Mouse (Mus musculus) adrenal gland, postnatal 4 days (tissue): ENCODE data around the gene Ttll1. TPM values are rescaled to one million over a fixed set of nuclear protein-coding genes. Genes with fewer than 3 reads are reported as not detected.

Experiments
- DNase-seq, 2 experiments: peaks; one replicate each; pipeline ENCODE4 v3.0.0; 2021 to 2022; ENCODE audit warnings: low spot score in 2 of 2, mixed read lengths in 2 of 2
- long read RNA-seq, 2 experiments: library from polyadenylated mRNA; stranded (forward); transcript quantifications; one replicate each; pipeline ENCODE4 v2.0.0; 2021
- total RNA-seq, 2 experiments: library from RNA; stranded (reverse); gene quantifications; 2 replicates each; pipeline ENCODE4 v1.2.3; 2021

Gene Ttll1
- total RNA-seq, result 10 to 100 TPM in 1 of 2 experiments, 1 to 10 TPM in 1; 9.8 to 11.3 TPM
- long read RNA-seq, experiment 1, transcript Ttll1-201 (12 exons, 2,060 nt), result major isoform, 10 of 10 reads
- long read RNA-seq, experiment 1, partial matches to known transcripts, result 0 of 10 reads
- long read RNA-seq, experiment 1, other reads (novel, unspliced or antisense), result 0 of 10 reads
- long read RNA-seq, experiment 2, transcript Ttll1-201 (12 exons, 2,060 nt), result major isoform, 28 of 32 reads
- long read RNA-seq, experiment 2, partial matches to known transcripts, result 2 of 32 reads
- long read RNA-seq, experiment 2, other reads (novel, unspliced or antisense), result 2 of 32 reads

DNA sequence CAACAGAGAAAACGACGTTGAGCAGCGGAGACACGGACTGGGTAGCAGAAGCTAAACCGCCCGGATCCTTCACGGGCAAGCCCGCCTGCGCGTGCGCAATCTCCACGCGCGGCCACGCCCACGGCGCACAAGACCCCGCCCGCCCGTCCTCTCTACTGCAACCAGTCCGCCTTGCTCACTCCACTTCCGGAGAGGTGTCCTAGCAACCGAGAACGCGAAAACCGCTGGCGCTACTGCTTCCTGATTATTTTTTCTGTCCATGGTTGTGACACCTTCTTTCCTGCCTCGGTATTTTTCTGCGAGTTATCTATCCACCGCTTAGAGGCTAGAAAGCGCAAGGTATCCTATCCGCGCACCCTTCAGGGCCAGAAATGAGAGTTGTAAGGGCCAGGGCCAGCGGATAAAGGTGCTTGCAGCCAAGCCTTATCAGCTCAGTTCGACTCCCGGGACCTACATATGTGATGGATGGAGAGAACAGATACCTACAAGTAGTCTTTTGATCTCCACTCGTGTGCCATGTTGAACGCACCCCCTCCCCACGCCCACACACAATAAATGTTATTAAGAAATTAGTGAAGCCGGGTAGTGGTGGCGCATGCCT, at the start of gene Ttll1:
Gene Ttll1, minus strand, starts transcription at position 89 of the 601 bp plus-strand sequence.
- DNase-seq, result peak; percentile 89 to 91

DNA sequence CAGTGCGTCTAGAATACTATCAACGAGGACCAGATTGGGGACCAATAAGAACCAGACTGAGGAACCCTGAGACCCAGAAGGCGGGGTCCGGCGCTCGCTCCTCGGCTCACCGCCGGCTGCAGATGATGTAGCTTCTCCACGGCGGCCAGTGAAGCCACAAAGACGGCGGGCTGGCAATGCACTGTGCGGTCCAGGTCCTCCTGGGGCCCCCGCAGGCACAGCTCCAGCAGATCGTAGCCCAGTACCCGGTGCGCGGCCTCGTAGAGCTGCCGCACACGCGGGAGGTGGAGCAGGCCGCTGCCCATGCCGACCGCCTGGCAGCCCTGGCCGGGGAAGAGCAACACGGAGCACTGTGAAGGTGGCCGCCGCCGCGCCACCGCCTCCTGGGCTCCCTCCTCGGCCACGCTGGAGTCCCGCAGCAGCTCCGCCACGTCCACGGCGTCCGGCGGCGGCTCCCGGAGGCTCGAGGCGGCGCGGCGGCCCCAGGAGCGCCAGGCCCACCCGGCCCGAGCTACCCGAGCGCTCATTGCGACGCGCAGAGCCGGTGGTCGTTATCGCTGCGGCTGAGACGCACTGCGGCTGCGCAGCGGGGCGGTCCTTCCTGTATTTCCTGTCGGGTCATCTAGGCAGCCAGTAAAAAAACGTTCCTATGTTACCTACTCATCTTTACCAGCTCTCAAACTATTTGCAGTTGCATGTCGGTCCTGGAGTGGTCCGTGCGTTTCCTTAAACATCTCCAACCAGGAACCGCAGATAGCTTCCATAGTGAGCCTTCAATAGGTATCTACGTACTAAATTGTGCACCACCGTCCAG, 44.7 kb upstream of the Ttll1 start:
- DNase-seq, result peak; percentile 62 to 73

DNA sequence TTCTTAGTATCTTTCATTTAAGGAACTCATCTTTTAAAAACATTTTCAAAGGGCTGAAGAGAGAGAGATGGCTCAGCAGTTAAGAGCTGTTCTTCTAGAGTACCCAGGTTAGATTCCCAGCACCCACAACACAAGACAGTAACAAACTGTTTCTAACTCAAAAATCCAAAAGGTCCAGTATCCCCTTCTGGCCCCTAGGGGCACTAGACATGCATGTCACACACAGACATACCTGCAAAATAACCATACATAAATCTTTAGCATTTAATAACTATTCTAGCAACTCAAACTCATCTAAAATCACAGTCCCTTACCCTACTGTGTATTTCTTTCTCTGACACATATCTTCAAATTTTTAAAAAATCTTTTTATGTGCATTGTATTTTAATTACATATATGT, 43.1 kb upstream of the Ttll1 start:
- DNase-seq, result no peak

DNA sequence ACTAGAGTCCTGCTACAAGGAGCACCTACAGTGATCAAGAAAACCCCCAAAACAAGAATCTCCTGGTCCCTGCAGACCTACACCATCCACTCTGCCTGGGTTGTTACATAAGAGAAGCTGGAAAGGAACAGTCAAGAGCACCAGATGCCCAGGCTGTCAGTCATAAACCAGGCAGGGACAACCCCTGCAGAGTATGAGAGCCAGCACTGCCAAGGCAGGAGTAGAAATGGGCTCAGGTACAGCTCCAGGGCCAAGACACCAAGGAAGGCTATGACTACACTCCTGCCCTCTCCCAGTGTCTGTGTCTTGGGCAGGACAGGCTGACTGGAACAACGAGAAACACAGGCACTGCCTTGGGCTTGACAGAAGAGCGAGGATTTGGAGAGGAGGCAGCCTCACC, 39.4 kb upstream of the Ttll1 start:
- DNase-seq, result no peak

DNA sequence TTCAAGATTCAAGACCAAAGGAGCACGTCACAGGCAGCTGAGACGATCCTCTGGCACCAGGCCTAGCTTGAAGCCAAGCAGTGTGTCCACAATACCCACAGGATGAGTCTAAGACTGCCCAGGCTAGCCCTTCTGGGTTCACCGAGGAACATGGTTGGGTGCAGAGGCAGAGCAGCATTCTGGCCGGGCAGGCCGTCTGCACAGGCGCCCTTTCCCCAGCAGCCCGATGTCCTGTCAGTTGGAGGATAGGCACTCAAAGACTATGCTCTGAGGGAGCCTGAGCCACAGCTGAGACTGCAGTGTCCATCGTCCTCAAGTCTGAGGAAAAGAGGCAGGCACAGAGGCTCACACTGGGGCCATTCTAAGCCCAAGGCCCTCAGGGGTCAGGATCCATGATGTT, 36.5 kb upstream of the Ttll1 start:
- no peak for DNase-seq

DNA sequence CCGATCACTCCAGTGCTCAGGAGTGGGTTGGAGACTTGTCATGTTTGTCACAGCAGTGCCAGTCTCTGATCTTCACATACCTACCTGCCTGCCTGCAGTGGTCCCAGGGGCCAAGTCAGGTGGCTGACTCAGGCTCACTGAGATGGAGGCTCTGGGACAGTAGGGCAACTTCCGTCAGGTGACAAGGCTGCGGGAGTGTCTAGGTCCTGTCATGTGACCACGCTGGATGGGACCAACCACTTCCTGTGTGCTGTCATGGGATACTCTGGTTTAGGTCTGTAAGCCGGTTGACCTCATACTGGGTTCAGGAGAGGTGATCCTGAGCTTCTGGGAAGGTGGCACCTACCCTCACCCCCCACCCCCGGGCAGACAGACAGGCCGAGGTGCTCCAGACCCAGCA, 35.3 kb upstream of the Ttll1 start:
- no peak for DNase-seq

DNA sequence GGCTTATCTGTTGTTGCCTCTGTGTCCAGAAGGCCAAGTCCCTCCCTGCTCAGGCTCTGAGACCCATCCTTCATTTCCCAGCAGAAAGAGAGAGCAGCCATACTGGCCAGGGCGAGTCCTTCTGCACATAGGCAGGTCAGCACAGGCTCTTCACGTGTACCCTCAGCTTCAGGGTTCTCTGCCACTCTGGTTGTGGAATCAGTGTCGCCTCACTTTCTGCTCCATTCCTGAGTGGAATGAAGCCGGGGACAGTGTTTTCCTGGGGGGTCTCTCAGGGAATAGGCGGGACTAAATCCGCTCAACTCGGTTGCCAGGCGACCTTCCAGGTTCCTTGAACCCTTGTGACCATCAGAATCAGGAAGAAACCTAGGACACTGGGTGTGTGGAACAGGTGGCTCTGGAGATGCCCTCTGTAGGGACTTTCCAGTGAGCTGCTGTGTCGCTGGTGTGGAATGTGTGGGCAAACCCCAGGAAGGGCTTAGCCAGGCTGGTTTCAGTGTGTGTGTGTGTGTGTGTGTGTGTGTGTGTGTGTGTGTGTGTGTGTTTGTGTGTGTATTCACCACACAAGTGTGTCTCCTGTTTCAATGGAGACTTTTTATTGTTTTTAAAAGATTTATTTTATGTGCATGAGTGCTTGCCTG, 31.1 kb upstream of the Ttll1 start:
- DNase-seq, result no peak

DNA sequence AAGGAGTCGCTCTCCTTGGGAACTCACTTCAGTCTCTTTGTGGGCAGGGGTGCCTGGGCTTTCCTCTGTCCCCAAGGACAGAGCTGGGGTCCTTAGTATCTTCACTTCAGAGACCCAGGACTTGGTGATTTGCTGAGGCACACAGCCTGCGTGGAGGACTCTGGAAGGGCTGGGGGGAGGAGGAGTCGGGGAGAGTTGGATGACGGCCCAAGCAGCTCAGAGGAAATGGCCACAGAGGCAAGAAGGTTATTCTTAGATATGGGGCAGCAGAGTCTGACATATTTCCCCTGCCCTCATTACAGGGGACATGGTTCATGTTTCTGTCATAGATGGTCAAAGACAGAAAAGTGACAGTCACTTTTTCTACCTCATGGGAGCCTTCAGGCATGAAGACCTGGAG, 29.2 kb upstream of the Ttll1 start:
- no peak for DNase-seq

DNA sequence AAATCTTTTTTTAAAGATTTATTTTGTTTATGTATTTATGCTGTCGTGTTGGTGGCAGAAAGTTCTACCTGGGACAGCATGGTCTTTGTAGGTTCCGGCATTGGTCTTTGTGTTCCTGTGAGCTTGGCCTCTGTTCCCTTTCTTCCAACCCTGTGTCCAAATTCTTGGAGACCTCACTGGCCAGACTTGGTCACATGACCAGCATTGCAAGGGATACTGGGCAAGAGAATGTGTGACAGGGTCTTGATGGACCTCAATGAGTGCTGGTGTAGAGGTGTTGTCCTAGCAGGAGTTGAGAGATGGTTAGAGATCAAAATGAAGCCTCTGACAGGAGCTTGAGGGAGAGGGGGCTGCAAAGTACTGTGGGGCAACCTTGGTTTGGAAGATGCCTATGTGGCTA, 28.2 kb upstream of the Ttll1 start:
- no peak for DNase-seq

DNA sequence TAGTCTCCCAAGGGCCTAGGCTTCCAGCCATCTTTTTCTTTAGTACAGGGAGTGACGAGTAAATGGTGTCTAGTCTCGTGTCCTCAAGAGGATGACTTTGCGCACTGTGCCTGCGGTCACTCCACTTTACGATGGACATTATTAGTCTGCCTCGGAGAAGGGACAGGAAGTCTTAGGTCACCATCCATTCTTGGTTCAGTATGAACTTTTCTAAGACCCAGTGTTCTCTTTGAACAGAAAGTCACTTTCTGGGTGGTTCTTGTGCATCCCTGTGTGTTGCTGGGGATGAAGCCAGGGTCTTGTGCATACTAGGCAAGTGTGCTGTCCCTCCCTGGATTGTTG, 25.2 kb upstream of the Ttll1 start:
- no peak for DNase-seq

DNA sequence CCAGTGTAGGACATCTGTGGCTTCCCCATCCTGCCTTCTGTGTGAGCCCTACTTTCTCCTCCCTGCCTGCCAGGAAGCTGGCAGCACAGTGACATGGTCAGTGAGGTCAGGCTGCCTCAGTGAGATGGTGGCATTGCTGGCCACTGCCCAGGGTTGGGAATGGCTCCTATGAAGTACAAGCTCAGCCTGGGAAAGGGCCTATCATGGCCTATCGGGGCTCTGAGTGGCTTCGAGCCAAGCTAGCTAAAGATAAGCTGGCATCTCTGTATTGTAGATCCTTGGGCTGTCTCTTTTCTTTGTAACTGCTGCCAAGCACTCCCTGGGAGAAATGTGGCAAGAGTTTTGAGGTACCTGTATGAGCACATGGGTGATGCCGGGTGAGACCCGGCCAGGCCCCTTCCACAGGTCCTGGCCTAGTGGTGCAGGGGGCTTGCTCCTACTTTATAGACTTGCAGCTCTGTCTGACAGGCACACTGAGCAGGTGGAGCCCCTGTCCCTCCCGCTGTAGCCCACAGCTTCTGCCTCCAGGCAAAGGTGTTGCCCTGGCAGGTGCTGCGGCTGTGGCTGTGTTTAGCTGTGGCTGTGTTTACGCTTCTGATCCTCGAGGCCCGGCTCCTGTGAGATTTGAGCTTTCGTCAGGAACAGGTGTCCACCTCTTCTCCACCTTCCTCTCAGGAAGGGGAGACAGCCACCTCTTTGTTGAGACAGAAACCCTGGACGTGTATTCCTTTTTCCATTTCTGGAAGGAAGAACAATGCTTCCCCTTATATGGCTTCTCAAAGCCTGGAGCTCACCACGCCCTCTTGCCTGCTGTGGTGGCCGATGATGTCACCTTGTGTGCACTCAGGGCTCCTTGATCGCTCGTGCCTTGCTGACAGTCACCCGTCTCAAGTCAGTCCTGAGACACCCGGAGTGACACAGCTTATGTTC, 24.5 kb upstream of the Ttll1 start:
- no peak for DNase-seq

DNA sequence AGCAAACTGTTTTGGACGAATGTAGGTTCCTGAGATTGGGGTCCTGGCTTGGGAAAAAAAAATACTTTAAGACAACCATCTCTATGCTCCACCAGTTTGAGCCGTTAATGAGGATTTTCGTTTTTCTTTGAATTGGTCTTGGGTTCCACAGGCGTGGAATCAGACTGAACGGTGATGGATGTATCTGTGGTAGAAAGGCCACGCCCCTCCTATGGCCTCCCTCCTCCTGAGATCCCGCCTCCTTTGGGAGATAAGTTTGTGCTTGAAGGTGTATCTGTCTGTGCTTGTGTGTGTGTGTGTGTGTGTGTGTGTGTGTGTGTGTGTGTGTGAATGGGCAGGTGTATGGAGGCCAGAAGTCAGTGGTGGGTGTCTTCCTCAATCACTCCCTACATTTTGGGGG, 21.9 kb upstream of the Ttll1 start:
- no peak for DNase-seq

DNA sequence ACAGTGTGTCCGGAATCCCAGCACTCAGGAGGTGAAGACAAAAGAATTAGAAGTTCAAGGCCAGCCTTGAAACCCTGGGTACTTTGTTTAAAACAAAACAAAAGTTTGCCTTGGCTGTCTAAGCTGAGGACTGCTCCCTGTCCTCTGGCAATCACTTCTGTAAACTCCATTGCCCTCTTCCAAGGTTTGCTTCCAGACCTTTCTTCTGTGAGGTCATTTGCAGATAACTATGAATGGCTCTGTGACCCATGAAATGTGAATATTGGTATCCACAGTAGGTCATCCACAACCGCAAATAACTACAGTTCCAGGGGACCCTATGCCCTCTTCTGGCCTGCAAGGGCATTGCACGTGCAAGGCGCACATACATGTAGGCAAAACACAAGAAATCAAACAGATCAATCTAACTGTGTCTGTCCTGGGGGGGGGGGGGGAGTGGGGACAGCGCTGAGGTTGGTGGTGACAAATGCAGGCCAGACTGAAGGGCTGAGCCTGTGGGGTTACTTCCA, 21.3 kb upstream of the Ttll1 start:
- no peak for DNase-seq

DNA sequence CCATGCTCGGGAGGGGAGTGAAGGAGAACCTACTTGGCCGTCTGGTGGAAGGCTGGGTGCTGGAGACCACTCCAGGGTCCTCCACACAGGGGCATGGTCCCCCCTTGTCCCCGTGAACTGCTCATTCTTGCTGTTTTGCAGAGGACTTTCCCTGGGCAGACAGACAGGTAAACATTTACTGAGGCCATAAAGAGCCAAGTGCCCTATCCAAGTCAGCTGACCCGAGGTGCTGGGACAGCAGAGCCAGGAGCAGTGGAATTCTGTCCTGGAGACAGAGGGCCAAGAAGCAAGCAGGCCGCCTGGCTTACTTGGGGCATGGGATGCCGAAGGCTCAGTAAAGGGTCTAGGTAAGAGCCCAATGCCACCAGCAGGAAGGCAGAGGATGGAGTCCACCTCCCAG, 20.0 kb upstream of the Ttll1 start:
- DNase-seq, result no peak

DNA sequence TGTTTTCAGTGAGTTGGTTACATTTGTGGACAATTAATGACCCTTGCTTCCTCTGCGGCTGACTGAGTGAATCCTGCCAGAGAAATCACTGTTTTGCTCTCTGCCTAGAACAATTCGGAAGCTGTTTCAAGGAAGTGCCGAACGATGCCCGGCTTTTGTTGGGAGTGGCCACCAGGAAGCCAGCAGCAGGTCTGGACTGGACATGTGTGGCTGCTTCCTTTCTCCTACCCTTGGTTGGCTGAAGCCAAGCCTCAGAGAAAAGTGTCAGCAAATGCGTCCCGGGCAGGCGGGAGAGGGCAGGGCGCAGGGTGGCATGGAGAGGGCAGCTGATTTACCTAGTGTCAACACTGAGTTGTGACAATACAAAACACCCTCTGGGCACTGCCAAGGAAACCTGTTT, 19.5 kb upstream of the Ttll1 start:
- DNase-seq, result no peak

DNA sequence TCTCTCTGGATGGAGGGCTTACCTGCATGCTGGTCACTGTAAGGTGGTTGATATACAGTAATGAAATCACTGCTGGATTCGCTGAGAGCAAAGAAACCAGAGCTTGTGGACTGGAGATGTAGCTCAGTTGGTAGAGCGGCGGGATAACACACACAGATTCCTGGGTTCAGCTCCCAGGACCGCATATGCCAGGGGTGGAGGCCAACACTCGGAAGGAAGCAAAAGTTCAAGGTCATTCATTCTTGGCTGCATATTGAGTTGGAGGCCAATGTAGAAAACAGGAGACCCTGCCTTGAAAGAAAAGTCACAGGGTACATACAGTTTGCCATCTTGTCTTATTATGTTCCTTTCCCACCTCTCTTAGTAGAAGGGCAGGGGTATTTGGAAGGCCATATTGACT, 19.1 kb upstream of the Ttll1 start:
- no peak for DNase-seq

DNA sequence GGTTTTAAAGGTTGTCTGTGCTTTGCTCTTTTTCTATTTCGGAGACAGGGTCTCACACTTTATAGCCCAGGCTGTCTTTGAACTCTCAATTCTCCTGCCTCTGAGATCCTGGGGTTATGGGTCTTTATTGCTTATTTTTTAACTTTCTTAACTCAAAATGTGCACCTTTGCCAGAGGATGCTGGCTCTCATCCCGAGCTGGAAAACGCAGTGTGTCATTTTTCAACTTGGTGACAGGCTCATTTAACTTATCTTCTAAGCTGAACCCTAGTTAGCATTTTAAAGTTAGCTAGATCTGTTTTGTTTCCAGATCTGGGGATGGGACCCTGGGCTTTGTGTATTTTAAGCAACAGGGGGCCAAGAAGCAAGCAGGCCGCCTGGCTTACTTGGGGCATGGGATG, 18.2 kb upstream of the Ttll1 start:
- DNase-seq, result no peak

DNA sequence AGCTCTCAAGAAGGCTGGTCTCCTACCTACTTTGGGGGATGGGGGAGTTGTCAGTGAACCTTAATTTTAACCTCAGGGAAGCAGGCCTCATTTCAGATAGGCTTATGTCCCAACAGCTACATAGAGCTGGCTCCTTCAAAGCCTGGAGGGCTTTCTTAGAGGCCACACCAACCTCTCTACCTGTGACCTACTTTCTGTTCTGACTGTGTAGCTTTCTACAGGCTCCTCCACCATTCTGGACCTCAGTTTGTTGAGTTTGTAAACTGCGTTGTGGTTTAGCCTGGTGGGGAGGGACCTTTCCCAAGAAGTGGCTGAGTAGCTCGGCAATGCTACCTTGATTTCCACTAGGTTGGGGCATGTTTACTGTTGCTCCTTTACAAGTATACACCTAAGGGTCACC, 17.1 kb upstream of the Ttll1 start:
- no peak for DNase-seq

DNA sequence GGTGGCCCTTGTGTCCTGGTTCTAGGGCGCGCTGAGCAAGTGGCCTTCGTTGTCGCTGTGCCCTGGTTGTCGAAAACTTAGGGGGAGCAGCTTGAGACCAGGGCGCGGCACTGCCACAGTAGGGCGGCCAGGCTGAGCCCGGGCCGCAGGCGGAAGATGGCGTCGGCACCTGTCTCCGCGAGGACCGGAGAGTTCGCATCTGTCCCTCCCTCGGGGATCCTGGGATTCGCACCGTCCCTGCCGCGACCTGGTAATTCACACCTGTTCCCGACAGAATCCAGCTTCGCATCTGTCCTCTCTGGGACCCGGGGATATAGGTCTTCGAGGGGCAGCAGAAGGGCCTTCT, 16.4 kb upstream of the Ttll1 start:
- DNase-seq, result no peak

DNA sequence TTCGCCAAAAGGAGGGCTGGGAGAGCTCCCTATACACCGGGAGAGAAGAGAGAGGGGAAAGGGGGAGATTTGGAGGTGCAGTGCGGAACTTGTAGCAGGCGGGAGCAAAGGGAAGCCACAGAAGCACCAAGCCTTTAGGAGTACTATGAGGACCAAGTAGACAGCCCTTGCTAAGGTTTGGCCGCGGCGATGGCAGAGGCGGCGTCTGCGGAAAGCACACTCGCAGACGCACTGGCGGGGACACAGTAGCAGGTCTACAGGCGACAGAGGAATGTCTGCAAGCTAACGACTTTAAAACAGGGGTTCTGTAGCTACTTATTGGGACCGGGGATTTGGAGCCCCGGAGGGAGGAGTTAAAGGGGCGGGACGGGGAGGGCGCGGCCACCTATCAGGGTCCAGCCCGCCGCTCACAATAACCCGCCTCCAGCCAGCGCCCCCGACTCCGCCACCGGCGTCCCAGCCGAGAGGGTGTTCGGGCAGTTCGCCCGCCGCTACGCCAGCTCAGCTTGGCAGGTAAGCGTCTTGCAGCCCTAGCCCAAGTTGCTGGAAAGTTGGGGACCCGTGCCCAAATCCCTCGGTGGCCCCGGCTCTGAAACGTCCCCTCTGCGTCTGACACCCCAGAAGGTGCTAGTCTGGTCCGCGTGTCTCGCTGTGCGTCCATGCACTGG, 15.9 kb upstream of the Ttll1 start, which contains the start of gene Bik:
Gene Bik, plus strand, starts transcription at position 439 of the 668 bp plus-strand sequence.
- peak in 1 of 2 experiments; percentile 21 for DNase-seq
